Mouse (Mus musculus): Measurements from ENCODE around the gene Akr1d1. TPM values are rescaled to one million over a fixed set of nuclear protein-coding genes. Genes with fewer than 3 reads are reported as not detected.

Akr1d1 gene
- polyA plus RNA-seq, 1 experiment from 2014 or later: 0.26 TPM

DNA sequence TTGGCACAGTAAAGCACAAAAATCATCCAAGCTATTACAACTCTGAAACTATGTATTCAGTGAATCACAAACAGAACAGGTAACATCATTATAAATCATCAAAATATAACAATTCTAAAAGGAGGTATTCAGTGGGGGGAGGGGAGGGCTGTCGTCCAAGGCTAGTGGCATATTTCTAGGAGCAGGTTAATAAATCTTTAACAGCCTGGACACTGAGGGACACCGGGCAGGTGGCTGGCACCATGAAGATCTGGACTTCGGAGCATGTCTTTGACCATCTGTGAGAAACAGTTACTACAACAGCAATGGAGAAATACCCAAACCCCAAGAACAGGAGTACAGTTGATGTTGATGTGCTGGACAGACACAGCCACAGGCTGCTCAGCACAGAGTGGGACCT is 11.2 kb downstream of the Akr1d1 start:
- H3K4me3 ChIP-seq (ENCODE audit: low read depth, low read length): no peak overlapping the region
- no peak for DNase-seq (ENCODE audit: low spot score)
- no peak overlapping the region for H3K4me2 ChIP-seq (ENCODE audit: low read length)
- H3K27ac ChIP-seq (ENCODE audit: low read depth): no peak overlapping the region
- H3K9ac ChIP-seq (ENCODE audit: low read length): no peak overlapping the region
- no peaks in the 10 kb centered on the region for H3K27me3 ChIP-seq (replicated peaks; ENCODE audit: control insufficient read depth, insufficient read depth, low read length)
- ATAC-seq (replicated peaks; ENCODE audit: low FRiP score, low TSS enrichment, low read depth): no peak
- whole genome bisulfite sequencing: 63% methylated on average over 3 of the region's 3 CpGs
- H3K4me1 ChIP-seq (replicated peaks; ENCODE audit: control insufficient read depth, insufficient read depth, low read length): no peaks in the 10 kb centered on the region
- no peaks in the 10 kb centered on the region for H3K9me3 ChIP-seq (ENCODE audit: control insufficient read depth, low read length)
- H3K36me3 ChIP-seq (ENCODE audit: control insufficient read depth, insufficient read depth, low read length): no peaks in the 10 kb centered on the region

DNA sequence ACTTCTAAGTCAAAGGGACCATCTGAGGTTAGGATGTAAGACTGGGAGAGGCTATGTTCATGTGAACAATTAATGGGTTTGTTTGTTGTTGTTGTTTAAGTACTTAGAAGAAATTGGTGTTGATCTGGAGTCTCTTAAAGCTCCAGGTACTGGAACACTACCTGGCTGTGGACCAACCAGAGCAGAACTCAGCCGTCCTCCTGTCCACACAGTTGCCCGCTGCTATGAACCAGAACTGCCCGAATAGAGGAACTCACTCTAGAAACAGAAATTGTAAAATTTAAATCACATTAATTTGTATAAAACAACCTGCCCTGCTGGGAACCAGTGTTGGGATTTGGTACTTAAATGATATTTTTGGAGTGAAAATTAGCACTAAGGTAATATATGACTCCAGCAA is 12.2 kb downstream of the Akr1d1 start:
- no peak overlapping the region for H3K4me3 ChIP-seq (ENCODE audit: low read depth, low read length)
- no peak overlapping the region for H3K27ac ChIP-seq (ENCODE audit: low read depth)
- no peaks in the 10 kb centered on the region for H3K4me1 ChIP-seq (replicated peaks; ENCODE audit: control insufficient read depth, insufficient read depth, low read length)
- no peaks in the 10 kb centered on the region for H3K9me3 ChIP-seq (ENCODE audit: control insufficient read depth, low read length)
- no peaks in the 10 kb centered on the region for H3K36me3 ChIP-seq (ENCODE audit: control insufficient read depth, insufficient read depth, low read length)
- ATAC-seq (replicated peaks; ENCODE audit: low FRiP score, low TSS enrichment, low read depth) (no peak), DNase-seq (ENCODE audit: low spot score) (no peak)
- no peaks in the 10 kb centered on the region for H3K27me3 ChIP-seq (replicated peaks; ENCODE audit: control insufficient read depth, insufficient read depth, low read length)
- no peak overlapping the region for H3K4me2 ChIP-seq (ENCODE audit: low read length)
- H3K9ac ChIP-seq (ENCODE audit: low read length): no peak overlapping the region
- WGBS: 100% methylated on average over 3 of the region's 3 CpGs

DNA sequence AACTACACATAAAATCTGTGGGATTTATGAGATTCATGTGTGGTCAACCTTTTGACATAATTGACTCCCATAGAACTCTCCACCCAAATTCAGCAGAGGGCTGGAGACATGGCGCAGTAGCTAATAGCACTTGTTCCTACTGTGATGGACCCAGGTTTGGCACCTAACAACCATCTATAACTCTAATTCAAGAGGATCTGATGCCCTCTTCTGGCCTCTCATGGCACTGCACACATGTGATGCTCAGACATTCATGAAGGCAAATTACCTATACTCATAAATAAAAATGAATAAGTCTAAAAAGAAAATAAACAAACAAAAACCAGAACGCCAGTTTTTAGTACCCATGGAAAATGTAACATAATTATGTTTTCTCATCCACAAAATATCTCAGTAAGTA is 22.8 kb downstream of the Akr1d1 start:
- Histone ChIP-seq H3K9ac (ENCODE audit: low read length) (no peak overlapping the region), H3K4me3 (ENCODE audit: low read depth, low read length) (no peak overlapping the region), H3K27me3 (replicated peaks; ENCODE audit: control insufficient read depth, insufficient read depth, low read length) (no peaks in the 10 kb centered on the region), H3K27ac (ENCODE audit: low read depth) (no peak overlapping the region), H3K4me1 (replicated peaks; ENCODE audit: control insufficient read depth, insufficient read depth, low read length) (no peaks in the 10 kb centered on the region), H3K9me3 (ENCODE audit: control insufficient read depth, low read length) (0 out of 2 replicates have a peak, but pooled peaks cover 4% of the 10 kb centered on the region), H3K36me3 (ENCODE audit: control insufficient read depth, insufficient read depth, low read length) (no peaks in the 10 kb centered on the region), H3K4me2 (ENCODE audit: low read length) (no peak overlapping the region)
- ATAC-seq (replicated peaks; ENCODE audit: low FRiP score, low TSS enrichment, low read depth): no peak
- 89% methylated on average over 2 of the region's 2 CpGs for WGBS
- no peak for DNase-seq (ENCODE audit: low spot score)

DNA sequence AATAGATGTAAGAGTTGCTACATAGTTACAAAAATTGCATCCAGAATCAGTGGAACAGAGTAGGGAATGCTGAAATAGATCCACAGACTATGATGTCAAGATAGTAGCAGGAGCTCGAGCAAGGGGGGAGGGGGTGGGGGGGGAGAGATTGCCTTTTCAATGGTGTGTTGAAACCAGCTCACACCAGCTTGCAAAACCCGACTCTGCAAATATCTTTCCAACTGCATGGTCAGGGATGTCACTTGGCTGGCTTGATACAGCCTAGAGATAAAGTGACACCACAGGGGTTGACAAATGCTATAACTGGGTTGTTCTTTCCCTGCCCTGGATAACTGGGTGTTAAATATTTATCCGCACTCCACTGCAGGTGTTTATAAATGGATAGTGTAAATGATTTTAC is 24.0 kb downstream of the Akr1d1 start:
- Histone ChIP-seq H3K4me1 (replicated peaks; ENCODE audit: control insufficient read depth, insufficient read depth, low read length) (no peaks in the 10 kb centered on the region), H3K36me3 (ENCODE audit: control insufficient read depth, insufficient read depth, low read length) (no peaks in the 10 kb centered on the region), H3K27ac (ENCODE audit: low read depth) (no peak overlapping the region), H3K9ac (ENCODE audit: low read length) (no peak overlapping the region), H3K4me2 (ENCODE audit: low read length) (no peak overlapping the region), H3K4me3 (ENCODE audit: low read depth, low read length) (no peak overlapping the region), H3K9me3 (ENCODE audit: control insufficient read depth, low read length) (0 out of 2 replicates have a peak, but pooled peaks cover 4% of the 10 kb centered on the region), H3K27me3 (replicated peaks; ENCODE audit: control insufficient read depth, insufficient read depth, low read length) (no peaks in the 10 kb centered on the region)
- DNase-seq (ENCODE audit: low spot score) (no peak), ATAC-seq (replicated peaks; ENCODE audit: low FRiP score, low TSS enrichment, low read depth) (no peak)
- WGBS: 68% methylated on average over 3 of the region's 3 CpGs

DNA sequence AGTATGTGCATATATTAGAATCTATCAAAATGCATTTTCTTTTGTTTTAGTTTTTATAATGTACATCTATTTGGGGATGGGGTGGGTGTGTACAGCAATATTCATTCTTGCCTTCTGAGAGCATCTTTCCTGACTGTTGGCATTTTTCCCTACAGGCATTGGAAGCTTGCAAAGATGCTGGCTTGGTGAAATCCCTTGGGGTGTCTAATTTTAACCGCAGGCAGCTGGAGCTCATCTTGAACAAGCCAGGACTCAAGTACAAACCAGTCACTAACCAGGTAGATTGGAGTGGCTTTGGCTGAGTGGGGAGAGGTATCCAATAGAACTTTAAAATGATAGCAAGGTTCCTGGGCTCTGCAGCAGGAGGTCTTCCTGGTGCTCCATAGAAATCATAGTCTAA is 24.4 kb downstream of the Akr1d1 start:
- DNase-seq (ENCODE audit: low spot score) (no peak), ATAC-seq (replicated peaks; ENCODE audit: low FRiP score, low TSS enrichment, low read depth) (no peak)
- H3K4me2 ChIP-seq (ENCODE audit: low read length): no peak overlapping the region
- H3K27ac ChIP-seq (ENCODE audit: low read depth): no peak overlapping the region
- H3K9ac ChIP-seq (ENCODE audit: low read length): no peak overlapping the region
- WGBS: 89% methylated on average over 1 of the region's 1 CpGs
- H3K4me3 ChIP-seq (ENCODE audit: low read depth, low read length): no peak overlapping the region
- H3K27me3 ChIP-seq (replicated peaks; ENCODE audit: control insufficient read depth, insufficient read depth, low read length): no peaks in the 10 kb centered on the region
- no peaks in the 10 kb centered on the region for H3K4me1 ChIP-seq (replicated peaks; ENCODE audit: control insufficient read depth, insufficient read depth, low read length)
- 0 out of 2 replicates have a peak, but pooled peaks cover 4% of the 10 kb centered on the region for H3K9me3 ChIP-seq (ENCODE audit: control insufficient read depth, low read length)
- H3K36me3 ChIP-seq (ENCODE audit: control insufficient read depth, insufficient read depth, low read length): no peaks in the 10 kb centered on the region

- H3K27ac ChIP-seq (ENCODE audit: low read depth): no peak overlapping the region
- H3K4me2 ChIP-seq (ENCODE audit: low read length): no peak overlapping the region
- DNase-seq (ENCODE audit: low spot score) (no peak), ATAC-seq (replicated peaks; ENCODE audit: low FRiP score, low TSS enrichment, low read depth) (no peak)
- H3K27me3 ChIP-seq (replicated peaks; ENCODE audit: control insufficient read depth, insufficient read depth, low read length): no peaks in the 10 kb centered on the region
- no peaks in the 10 kb centered on the region for H3K36me3 ChIP-seq (ENCODE audit: control insufficient read depth, insufficient read depth, low read length)
- WGBS: 76% methylated on average over 3 of the region's 3 CpGs
- no peak overlapping the region for H3K4me3 ChIP-seq (ENCODE audit: low read depth, low read length)
- no peak overlapping the region for H3K9ac ChIP-seq (ENCODE audit: low read length)
- no peaks in the 10 kb centered on the region for H3K4me1 ChIP-seq (replicated peaks; ENCODE audit: control insufficient read depth, insufficient read depth, low read length)
- no peaks in the 10 kb centered on the region for H3K9me3 ChIP-seq (ENCODE audit: control insufficient read depth, low read length)
Measured at GRCm38 (mm10) chr6:37563861-37564260, 33.9 kb downstream of the Akr1d1 start.

DNA sequence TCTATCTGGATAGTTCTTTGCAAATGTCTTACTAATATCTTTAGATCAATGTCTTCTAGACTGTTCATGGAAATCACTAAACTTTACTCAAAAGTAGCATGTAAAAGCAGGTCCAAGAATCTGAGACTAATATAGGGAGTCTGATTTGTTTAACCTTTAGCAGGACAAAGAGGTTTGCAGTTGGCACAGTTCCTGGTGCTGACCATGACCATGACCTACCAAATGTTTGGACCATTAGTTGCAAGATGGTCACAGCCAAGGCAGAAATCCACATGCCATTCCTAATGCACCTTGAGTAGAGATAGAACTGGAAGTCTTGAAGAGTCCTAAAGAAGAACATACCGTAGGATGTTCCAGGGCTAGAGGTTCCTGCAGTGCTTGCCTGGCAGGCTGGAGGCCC is 37.4 kb downstream of the Akr1d1 start:
- WGBS: 95% methylated on average over 1 of the region's 1 CpGs
- H3K4me3 ChIP-seq (ENCODE audit: low read depth, low read length): no peak overlapping the region
- no peaks in the 10 kb centered on the region for H3K27me3 ChIP-seq (replicated peaks; ENCODE audit: control insufficient read depth, insufficient read depth, low read length)
- H3K9me3 ChIP-seq (ENCODE audit: control insufficient read depth, low read length): no peaks in the 10 kb centered on the region
- no peaks in the 10 kb centered on the region for H3K36me3 ChIP-seq (ENCODE audit: control insufficient read depth, insufficient read depth, low read length)
- H3K4me2 ChIP-seq (ENCODE audit: low read length): no peak overlapping the region
- H3K9ac ChIP-seq (ENCODE audit: low read length): no peak overlapping the region
- ATAC-seq (replicated peaks; ENCODE audit: low FRiP score, low TSS enrichment, low read depth) (no peak), DNase-seq (ENCODE audit: low spot score) (no peak)
- H3K4me1 ChIP-seq (replicated peaks; ENCODE audit: control insufficient read depth, insufficient read depth, low read length): no peaks in the 10 kb centered on the region
- H3K27ac ChIP-seq (ENCODE audit: low read depth): no peak overlapping the region

DNA sequence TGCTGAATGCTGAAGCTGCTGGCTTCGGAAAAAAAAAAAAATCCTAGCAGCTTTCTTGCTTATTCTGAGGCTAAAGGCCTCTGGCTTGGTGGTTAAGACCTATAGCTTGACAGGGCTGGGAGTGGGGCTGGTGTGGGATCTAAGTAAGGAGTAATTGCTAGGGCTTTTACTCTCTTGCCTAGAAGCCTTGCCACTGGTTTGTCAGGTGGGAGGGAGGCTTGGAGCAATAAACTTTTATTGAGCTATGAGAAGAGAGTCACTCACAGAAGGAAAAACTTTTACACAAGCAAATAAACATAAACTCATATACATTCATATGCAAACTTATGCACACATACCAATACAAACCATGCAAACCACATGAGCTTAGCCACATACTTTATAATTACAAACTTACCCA is 42.0 kb downstream of the Akr1d1 start:
- Histone ChIP-seq H3K9me3 (ENCODE audit: control insufficient read depth, low read length) (no peaks in the 10 kb centered on the region), H3K4me1 (replicated peaks; ENCODE audit: control insufficient read depth, insufficient read depth, low read length) (no peaks in the 10 kb centered on the region), H3K4me3 (ENCODE audit: low read depth, low read length) (no peak overlapping the region), H3K27me3 (replicated peaks; ENCODE audit: control insufficient read depth, insufficient read depth, low read length) (no peaks in the 10 kb centered on the region), H3K4me2 (ENCODE audit: low read length) (no peak overlapping the region), H3K27ac (ENCODE audit: low read depth) (no peak overlapping the region), H3K9ac (ENCODE audit: low read length) (no peak overlapping the region), H3K36me3 (ENCODE audit: control insufficient read depth, insufficient read depth, low read length) (no peaks in the 10 kb centered on the region)
- no peak for DNase-seq (ENCODE audit: low spot score)
- WGBS: 20% methylated on average over 1 of the region's 1 CpGs
- no peak for ATAC-seq (replicated peaks; ENCODE audit: low FRiP score, low TSS enrichment, low read depth)

DNA sequence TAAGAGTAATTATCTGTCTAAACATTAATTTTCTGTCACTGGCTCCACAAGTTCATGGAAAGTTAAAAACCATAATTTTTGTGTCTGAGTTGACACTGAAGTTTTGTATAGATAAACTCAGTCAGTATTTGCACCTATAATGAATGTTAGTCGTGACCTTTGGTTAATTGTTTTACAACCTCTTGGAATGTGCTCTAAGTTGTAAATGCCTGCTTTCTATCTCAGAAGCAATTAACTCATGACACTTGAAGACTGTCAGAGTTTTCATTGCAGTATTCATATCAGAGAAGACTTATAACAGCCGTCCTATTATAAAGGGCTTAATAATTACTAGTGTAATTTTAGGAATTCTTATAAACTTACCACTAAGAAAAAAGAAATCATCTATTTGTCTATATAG is 43.0 kb downstream of the Akr1d1 start:
- H3K4me3 ChIP-seq (ENCODE audit: low read depth, low read length): no peak overlapping the region
- no peak overlapping the region for H3K27ac ChIP-seq (ENCODE audit: low read depth)
- no peak for ATAC-seq (replicated peaks; ENCODE audit: low FRiP score, low TSS enrichment, low read depth)
- no peak overlapping the region for H3K4me2 ChIP-seq (ENCODE audit: low read length)
- H3K9me3 ChIP-seq (ENCODE audit: control insufficient read depth, low read length): no peaks in the 10 kb centered on the region
- 14% methylated on average over 2 of the region's 2 CpGs for WGBS
- DNase-seq (ENCODE audit: low spot score): no peak
- no peak overlapping the region for H3K9ac ChIP-seq (ENCODE audit: low read length)
- H3K36me3 ChIP-seq (ENCODE audit: control insufficient read depth, insufficient read depth, low read length): no peaks in the 10 kb centered on the region
- no peaks in the 10 kb centered on the region for H3K27me3 ChIP-seq (replicated peaks; ENCODE audit: control insufficient read depth, insufficient read depth, low read length)
- H3K4me1 ChIP-seq (replicated peaks; ENCODE audit: control insufficient read depth, insufficient read depth, low read length): no peaks in the 10 kb centered on the region
